Mouse (Mus musculus) CH12.LX (cell line): ENCODE results near the gene Krtap10-4. TPM values are rescaled to one million over a fixed set of nuclear protein-coding genes. Genes with fewer than 3 reads are reported as not detected.

ENCODE experiments used
- DNase-seq: peaks from one replicate; pipeline ENCODE4 v3.0.0-alpha.2; 2013; ENCODE audit errors: extremely low read depth
- H3K27ac ChIP-seq: 2 replicates; pipeline ENCODE4 v1.5.1; 2012; ENCODE audit warnings: low read depth, mild to moderate bottlenecking, control low read depth, moderate library complexity; ENCODE audit not compliant: insufficient read depth
- H3K27me3 ChIP-seq: replicated peaks from 2 replicates; pipeline ENCODE3; 2012; ENCODE audit warnings: inconsistent platforms
- H3K36me3 ChIP-seq, 2 experiments: replicated peaks in 1 of 2; 2 replicates each; pipeline versions ENCODE3 to v1.6.1; 2012; ENCODE audit warnings: inconsistent platforms in 1 of 2, low read length in 1 of 2, mild to moderate bottlenecking in 1 of 2, mixed read lengths in 1 of 2, moderate library complexity in 1 of 2; ENCODE audit not compliant: control insufficient read depth in 1 of 2, insufficient read depth in 1 of 2
- H3K4me1 ChIP-seq, 2 experiments: 2 replicates each; pipeline ENCODE4 v1.6.1; 2012; ENCODE audit warnings: inconsistent platforms in 1 of 2, moderate library complexity in 1 of 2; ENCODE audit not compliant: insufficient read depth in 2 of 2, control insufficient read depth in 1 of 2
- H3K4me2 ChIP-seq: 2 replicates; pipeline ENCODE4 v1.6.1; 2012; ENCODE audit warnings: low read depth, mild to moderate bottlenecking, control low read depth; ENCODE audit not compliant: poor library complexity, insufficient read depth, severe bottlenecking
- H3K4me3 ChIP-seq, 3 experiments: fragments of 150-350 bp in 1 of 3; sonication (generic) in 1 of 3; replicated peaks in 1 of 3; 2 replicates each; pipeline versions ENCODE3 to v1.5.1; 2011 to 2012; ENCODE audit warnings: low read depth in 2 of 3, low read length in 2 of 3, mild to moderate bottlenecking in 2 of 3, moderate library complexity in 2 of 3, control low read depth in 1 of 3, improper control_type of control experiment in 1 of 3, inconsistent platforms in 1 of 3, mixed read lengths in 1 of 3; ENCODE audit not compliant: poor library complexity in 1 of 3
- H3K79me2 ChIP-seq: replicated peaks from 2 replicates; pipeline ENCODE4 v1.6.1; 2012; ENCODE audit warnings: mild to moderate bottlenecking, moderate library complexity; ENCODE audit not compliant: control insufficient read depth, poor library complexity, insufficient read depth, severe bottlenecking; ENCODE audit errors: extremely low read depth
- H3K9ac ChIP-seq: 2 replicates; pipeline ENCODE4 v1.6.1; 2012; ENCODE audit warnings: low read depth, mild to moderate bottlenecking, control low read depth, moderate library complexity; ENCODE audit not compliant: insufficient read depth
- H3K9me3 ChIP-seq: replicated peaks from 2 replicates; pipeline ENCODE3; 2012; ENCODE audit warnings: low read length, inconsistent platforms, mixed read lengths
- CHD1 ChIP-seq: IDR thresholded peaks from 2 replicates; pipeline ENCODE4 v1.6.1; 2012; ENCODE audit warnings: low read depth, low read length, improper control_type of control experiment, inconsistent platforms
- CHD2 ChIP-seq: IDR thresholded peaks from 2 replicates; pipeline ENCODE4 v1.6.1; 2011; ENCODE audit warnings: low read length, improper control_type of control experiment
- E2F4 ChIP-seq: IDR thresholded peaks from 2 replicates; pipeline ENCODE4 v1.6.1; 2011; ENCODE audit warnings: low read depth, low read length, improper control_type of control experiment; ENCODE audit not compliant: insufficient replicate concordance
- ELF1 ChIP-seq: IDR thresholded peaks from 2 replicates; pipeline ENCODE4 v1.6.1; 2014; ENCODE audit warnings: low read depth, mild to moderate bottlenecking, inconsistent platforms, low read length, improper control_type of control experiment
- EP300 ChIP-seq: IDR thresholded peaks from 2 replicates; pipeline ENCODE4 v1.6.1; 2011; ENCODE audit warnings: low read length, improper control_type of control experiment
- IRF4 ChIP-seq: IDR thresholded peaks from 2 replicates; pipeline ENCODE4 v1.6.1; 2014; ENCODE audit warnings: low read depth, mild to moderate bottlenecking, inconsistent platforms, low read length, improper control_type of control experiment
- MAFK ChIP-seq: IDR thresholded peaks from 2 replicates; pipeline ENCODE4 v1.6.1; 2011; ENCODE audit warnings: low read length, improper control_type of control experiment; ENCODE audit not compliant: insufficient replicate concordance
- MAZ ChIP-seq: IDR thresholded peaks from 2 replicates; pipeline ENCODE4 v1.6.1; 2012; ENCODE audit warnings: low read depth, mild to moderate bottlenecking, inconsistent platforms, low read length, improper control_type of control experiment, moderate library complexity
- MEF2A ChIP-seq: IDR thresholded peaks from 2 replicates; pipeline ENCODE4 v1.6.1; 2014; ENCODE audit warnings: low read depth, mild to moderate bottlenecking, inconsistent platforms, low read length, improper control_type of control experiment, borderline replicate concordance
- NELFE ChIP-seq: IDR thresholded peaks from 2 replicates; pipeline ENCODE4 v1.6.1; 2011; ENCODE audit warnings: low read depth, low read length, improper control_type of control experiment
- NRF1 ChIP-seq: IDR thresholded peaks from 2 replicates; pipeline ENCODE4 v1.6.1; 2014; ENCODE audit warnings: low read depth, mild to moderate bottlenecking, inconsistent platforms, low read length, improper control_type of control experiment, moderate library complexity
- POLR2AphosphoS2 ChIP-seq: IDR thresholded peaks from 2 replicates; pipeline ENCODE4 v1.6.1; 2011; ENCODE audit warnings: low read depth, low read length, improper control_type of control experiment
- SIN3A ChIP-seq: IDR thresholded peaks from 2 replicates; pipeline ENCODE4 v1.6.1; 2012; ENCODE audit warnings: low read length, improper control_type of control experiment, inconsistent platforms
- SMC3 ChIP-seq: IDR thresholded peaks from 2 replicates; pipeline ENCODE4 v1.6.1; 2011; ENCODE audit warnings: low read depth, low read length, improper control_type of control experiment
- TCF12 ChIP-seq: IDR thresholded peaks from 2 replicates; pipeline ENCODE4 v1.6.1; 2014; ENCODE audit warnings: low read depth, mild to moderate bottlenecking, inconsistent platforms, low read length, improper control_type of control experiment
- UBTF ChIP-seq: IDR thresholded peaks from 2 replicates; pipeline ENCODE4 v1.6.1; 2012; ENCODE audit warnings: low read depth, mild to moderate bottlenecking, inconsistent platforms, low read length, improper control_type of control experiment, moderate library complexity
- USF1 ChIP-seq: IDR thresholded peaks from 2 replicates; pipeline ENCODE4 v1.6.1; 2014; ENCODE audit warnings: low read depth, mild to moderate bottlenecking, inconsistent platforms, low read length, improper control_type of control experiment
- USF2 ChIP-seq: conservative IDR thresholded peaks from 2 replicates; pipeline ENCODE4 v1.6.1; 2011; ENCODE audit warnings: low read depth, low read length, improper control_type of control experiment
- ZC3H11A ChIP-seq: IDR thresholded peaks from 2 replicates; pipeline ENCODE4 v1.6.1; 2012; ENCODE audit warnings: low read depth, mild to moderate bottlenecking, inconsistent platforms, low read length, improper control_type of control experiment
- ZNF384 ChIP-seq: IDR thresholded peaks from 2 replicates; pipeline ENCODE4 v1.6.1; 2012; ENCODE audit warnings: low read depth, low read length, improper control_type of control experiment, inconsistent platforms
- dilution Hi-C: fragments of 300-500 bp; cut with MboI; formaldehyde crosslinking; loops from 2 replicates; pipeline ENCODE4 v1.14.3; 2020; ENCODE audit warnings: low sequenced_read_pairs; ENCODE audit not compliant: extremely low pct_unique_long_range_greater_than_20kb, extremely low pct_ligation_motif_present
- in situ Hi-C: fragments of 300-500 bp; cut with MboI; formaldehyde crosslinking; loops from 3 replicates; pipeline ENCODE4 v1.14.3; 2019; ENCODE audit warnings: low sequenced_read_pairs, low pct_ligation_motif_present, low pct_unique_long_range_greater_than_20kb, mixed read lengths
- polyA plus RNA-seq: library from polyadenylated mRNA; unstranded; fragments of >175 nt; gene quantifications from 2 replicates; pipeline ENCODE4 v1.2.1, GENCODE M21; 2012; ENCODE audit warnings: low read depth; ENCODE audit not compliant: insufficient read length
- total RNA-seq, 2 experiments: library from RNA; depleted of rRNA; stranded (reverse); fragments of 300-350 nt in 1 of 2; fragments of >200 nt in 1 of 2; gene quantifications; 2 replicates each; pipeline ENCODE4 v1.2.3; 2012 to 2014

Gene Krtap10-4
- total and polyA plus RNA-seq, 3 experiments, result not detected

DNA sequence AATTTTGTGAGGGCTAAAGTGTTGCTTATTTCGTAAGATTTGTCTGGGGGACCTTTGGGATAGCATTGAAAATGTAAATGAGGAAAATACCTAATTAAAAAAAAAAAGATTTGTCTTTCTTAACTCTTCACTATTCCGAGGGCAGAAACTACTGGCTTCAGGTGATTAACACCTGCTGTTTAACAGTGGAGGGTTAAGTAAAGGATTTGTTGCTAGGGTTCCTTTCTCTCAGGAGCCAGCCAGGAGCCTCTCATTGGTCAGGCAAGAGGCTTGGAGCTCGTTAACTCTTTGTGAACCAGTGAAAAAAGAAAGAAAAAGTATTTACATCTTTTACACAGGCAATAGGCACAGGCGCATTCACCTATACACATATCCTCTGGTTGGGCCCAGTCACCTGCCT, 7.7 kb downstream of the Krtap10-4 start:
- Histone ChIP-seq H3K4me2 (no peak overlapping the region), H3K79me2 (no peaks in the 10 kb centered on the region), H3K27me3 (peaks cover 67% of the 10 kb centered on the region), H3K9me3 (peaks cover 2% of the 10 kb centered on the region), H3K27ac (no peak overlapping the region), H3K4me1 (0 out of 4 replicates have a peak, but pooled peaks cover 0 to 3% of the 10 kb centered on the region in 2 experiments)
- in situ Hi-C loops, result no loop called here
- no peak for DNase-seq
- TF ChIP-seq CHD2, result no peak
- no peak for TF ChIP-seq MEF2A
- no peak for TF ChIP-seq POLR2AphosphoS2
- TF ChIP-seq, all 38 proteins: peak for 0
- Histone ChIP-seq H3K36me3 (no peaks in the 10 kb centered on the region), H3K4me3 (no peak overlapping the region), H3K9ac (no peak overlapping the region)
- dilution Hi-C loops, result no loop called here

DNA sequence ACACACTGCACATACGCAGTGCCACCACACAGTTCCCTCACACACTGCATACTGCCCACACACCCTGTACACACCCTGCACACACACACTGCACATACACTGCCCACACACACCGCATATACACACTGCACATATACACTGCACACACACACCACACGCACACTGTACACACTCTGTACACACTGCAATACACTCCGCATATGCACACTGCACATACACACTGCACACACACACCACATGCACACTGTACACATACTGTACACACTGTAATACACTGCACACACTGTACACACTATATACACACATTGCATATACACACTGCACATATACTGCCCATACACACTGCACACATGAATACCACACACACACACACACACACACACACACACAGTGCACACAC, 8.4 kb downstream of the Krtap10-4 start:
- no peak for TF ChIP-seq UBTF
- TF ChIP-seq CHD2, result no peak
- no peak for TF ChIP-seq NELFE
- TF ChIP-seq IRF4, result no peak
- no peak for TF ChIP-seq ZC3H11A
- TF ChIP-seq EP300, result no peak
- no peak for TF ChIP-seq SMC3
- no peak for TF ChIP-seq MEF2A
- no peak for TF ChIP-seq TCF12
- no peak for TF ChIP-seq CHD1
- no peak for TF ChIP-seq MAZ
- no peak for TF ChIP-seq SIN3A
- no peak for TF ChIP-seq ZNF384
- TF ChIP-seq NRF1, result no peak
- no peak for TF ChIP-seq ELF1
- no peak for TF ChIP-seq USF1
- no peak for TF ChIP-seq E2F4
- no peak for TF ChIP-seq POLR2AphosphoS2
- TF ChIP-seq MAFK, result no peak
- TF ChIP-seq USF2, result no peak
- no peak overlapping the region for H3K27ac ChIP-seq
- no peak overlapping the region for H3K4me2 ChIP-seq
- no peaks in the 10 kb centered on the region for H3K9me3 ChIP-seq
- no peaks in the 10 kb centered on the region for H3K36me3 ChIP-seq
- dilution Hi-C loops (no loop called here), in situ Hi-C loops (no loop called here)
- no peak overlapping the region for H3K9ac ChIP-seq
- no peak overlapping the region for H3K4me3 ChIP-seq
- H3K27me3 ChIP-seq, result peaks cover 70% of the 10 kb centered on the region
- H3K79me2 ChIP-seq, result no peaks in the 10 kb centered on the region
- 0 out of 4 replicates have a peak, but pooled peaks cover 0 to 3% of the 10 kb centered on the region in 2 experiments for H3K4me1 ChIP-seq
- no peak for DNase-seq
